Mouse (Mus musculus) liver, postnatal 0 days (tissue): ENCODE data around the gene Tmprss6.

Experiments used
- CTCF ChIP-seq: sonication (generic); IDR thresholded peaks from 2 replicates; pipeline ENCODE4 v1.5.1; 2016; ENCODE audit warnings: antibody characterized with exemption, low read depth
- EP300 ChIP-seq: IDR thresholded peaks from 2 replicates; pipeline ENCODE4 v1.6.1; 2016; ENCODE audit warnings: antibody characterized with exemption, low read depth, mild to moderate bottlenecking

DNA sequence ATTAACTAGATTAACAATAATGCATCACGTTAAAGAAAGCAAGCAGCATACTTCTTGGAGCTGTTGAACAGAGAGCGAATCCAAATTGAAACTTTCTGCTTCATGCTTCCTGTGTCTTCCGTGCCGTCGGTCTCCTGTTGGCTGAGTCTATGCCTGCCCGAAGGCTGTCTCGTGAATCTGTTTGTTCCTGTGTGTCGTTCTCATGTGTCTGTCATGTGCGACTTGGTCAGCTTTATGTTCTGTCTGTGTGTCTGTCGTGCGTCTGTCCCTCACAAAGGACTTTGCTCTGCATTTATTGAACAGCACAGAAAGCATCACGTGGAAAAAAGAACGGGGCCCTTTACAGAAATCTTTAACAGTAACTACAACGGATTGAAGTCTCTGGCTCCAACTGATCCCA is 44.6 kb upstream of the Tmprss6 start:
- TF ChIP-seq CTCF (no peak), EP300 (no peak)
